8 mouse cellular contexts compared by ENCODE assay signal in genomic region chr8:71950482-71951221, GRCm38 (mm10). TPM values are rescaled to one million over a fixed set of nuclear protein-coding genes. Genes with fewer than 3 reads are reported as not detected.
A peak's percentile ranks its signal among the peaks of the same experiment; 100 is the strongest.
DNase-seq lines count a peak whose midpoint lies in the region; ATAC-seq lines count a peak whose summit lies in the region.

Gene Zfp961, plus strand, starts transcription at chr8:71951038.

- intact Hi-C loops in gastrocnemius, postnatal 14 days (cut with DNase I; ENCODE audit: low total_unique reads) = loop anchor here (5.0 kb wide), 1 partner anchor 33 kb away; no protein-coding TSS in a partner anchor
- intact Hi-C loops in left cerebral cortex, postnatal 10 days (cut with DNase I) = no loop called here

- peak; percentile 97 to 99 for DNase-seq in adrenal gland, adult (ENCODE audit: inconsistent age in 2 of 2, low spot score in 1 of 2)
- DNase-seq in embryo, embryonic 10.5 days (ENCODE audit: low spot score) = peak; percentile 99
- peak; percentile 96 for DNase-seq in gastrocnemius, postnatal 14 days
- DNase-seq in left cerebral cortex, postnatal 10 days (ENCODE audit: extremely low spot score in 1 of 2, low spot score in 2 of 2) = peak; percentile 99
- DNase-seq in right cerebral cortex, postnatal 25 days = peak; percentile 98
- DNase-seq in urinary bladder, postnatal 4 days (ENCODE audit: low spot score in 2 of 2) = peak; percentile 95 to 98

- peak; percentile 99 for ATAC-seq in inflammation-experienced regulatory T-cells, adult 6 months
- ATAC-seq in megakaryocyte-erythroid progenitor cell, adult 5-6 weeks (replicated peaks; ENCODE audit: low FRiP score, low TSS enrichment, poor library complexity, severe bottlenecking) = peak; percentile 100

RNA-seq across cellular contexts. Expression of gene Zfp961, which starts in this region (rescaled TPM):
- 1 to 10 TPM; 2.9 to 3.3 TPM for total RNA-seq in gastrocnemius, postnatal 14 days (2021)
- 10 to 100 TPM; 24.4 to 30.1 (median 26.0) TPM for polyA plus RNA-seq in inflammation-experienced regulatory T-cells, adult 6 months (2017; shearing (Covaris generic))
- total RNA-seq in left cerebral cortex, postnatal 10 days (2021) = 10 to 100 TPM; 12.5 to 14.5 TPM
- 36.1 and 51.7 TPM in 2 replicates for total RNA-seq in megakaryocyte-erythroid progenitor cell, adult 5-6 weeks (2014; fragmentation: Nextera tagmentation)
- 31.0 and 33.9 TPM in 2 replicates for total RNA-seq in megakaryocyte-erythroid progenitor cell, adult 5-6 weeks (2017)

Comparison
In these comparisons a context has a peak if more than half of its experiments do, and no peak if none do; other contexts are left out.
1. Peak in every context shown above with its lines: DNase-seq and ATAC-seq.